Mouse (Mus musculus): ENCODE data around the gene Trp73.

GRCm38 (mm10) chr4:154071521-154071920 is 68.5 kb downstream of the Trp73 start:
- no peak for TF ChIP-seq GATA2 (IDR thresholded peaks at IDR 0.05; ENCODE audit: borderline replicate concordance, low read depth, low read length)
- TF ChIP-seq CTCF (IDR thresholded peaks at IDR 0.05; ENCODE audit: low read depth, low read length), result no peak
- TF ChIP-seq TAL1 (conservative IDR thresholded peaks at IDR 0.05; ENCODE audit: low read depth, low read length), result no peak
